Mouse (Mus musculus): ENCODE measurements around the gene Prcc.

Prcc gene

DNA sequence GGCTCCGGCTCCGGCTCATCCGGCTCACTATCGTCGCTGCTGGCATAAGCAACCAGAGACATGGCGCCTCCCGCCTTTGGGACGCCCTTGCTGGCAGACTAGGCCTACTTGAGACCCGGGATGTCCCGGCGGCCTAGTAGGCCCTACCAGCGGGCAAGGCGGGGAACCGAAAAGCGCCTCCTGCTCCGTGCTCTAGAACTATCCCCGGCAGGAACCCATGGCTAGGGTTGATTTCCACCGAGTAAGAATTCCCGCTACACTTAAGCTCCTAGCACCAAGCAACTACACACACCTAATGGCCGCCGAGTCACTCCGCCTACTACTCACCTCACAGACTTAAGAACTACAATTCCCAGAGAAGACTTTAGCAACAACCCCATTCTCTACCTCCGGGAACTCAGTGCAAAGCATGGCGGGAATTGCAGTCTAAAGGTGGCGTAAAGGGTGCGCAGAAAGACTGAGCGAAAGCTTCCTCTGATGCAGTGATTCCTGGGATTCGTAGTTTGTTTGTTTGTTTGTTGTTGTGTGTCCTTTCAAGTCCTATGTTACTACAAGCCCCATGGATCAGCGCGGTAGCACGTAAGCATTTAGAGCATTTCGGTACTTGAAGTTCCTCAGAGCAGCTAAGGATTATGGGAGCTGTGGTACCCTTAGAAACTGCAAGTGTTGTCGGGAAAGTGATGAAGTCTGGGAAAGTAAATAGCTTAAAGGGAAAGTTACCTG lies at the start of gene Prcc:
Gene Prcc, minus strand, starts transcription at position 328 of the 723 bp plus-strand sequence.
- peak; percentile 59 for DNase-seq (ENCODE audit: low spot score)

DNA sequence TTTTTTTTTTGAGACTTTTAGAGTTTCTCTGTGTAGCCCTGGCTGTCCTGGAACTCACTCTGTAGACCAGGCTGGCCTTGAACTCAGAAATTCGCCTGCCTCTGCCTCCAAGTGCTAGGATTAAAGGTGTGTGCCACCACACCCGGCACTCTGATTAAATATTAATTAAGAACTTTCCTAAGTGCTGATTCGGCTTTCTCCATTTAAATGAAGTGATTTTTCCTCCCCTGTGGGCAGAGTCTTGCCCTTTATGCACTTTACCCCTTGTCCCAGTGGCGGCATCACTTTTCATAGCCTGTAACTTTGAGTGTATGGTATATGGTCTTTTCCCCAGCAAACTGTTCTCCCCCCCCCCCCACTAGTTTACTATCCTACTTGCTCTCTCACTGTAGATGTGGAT lies 49.8 kb upstream of the Prcc start:
- DNase-seq (ENCODE audit: low spot score): no peak

GRCm38 (mm10) chr3:87934501-87934900 lies 49.1 kb upstream of the Prcc start:
- no peak for DNase-seq (ENCODE audit: low spot score)

- no peak for DNase-seq (ENCODE audit: low spot score)
Measured at GRCm38 (mm10) chr3:87934026-87934425, 48.6 kb upstream of the Prcc start.

- peak; percentile 91 for DNase-seq (ENCODE audit: low spot score)
Measured at GRCm38 (mm10) chr3:87930078-87930795, 44.8 kb upstream of the Prcc start, which contains the start of the genes Isg20l2 and Rrnad1. Isg20l2 (plus strand) TSS chr3:87930314. Rrnad1 (minus strand) TSS chr3:87930717.

GRCm38 (mm10) chr3:87929341-87930077 lies 44.1 kb upstream of the Prcc start:
- DNase-seq (ENCODE audit: low spot score): no peak

DNA sequence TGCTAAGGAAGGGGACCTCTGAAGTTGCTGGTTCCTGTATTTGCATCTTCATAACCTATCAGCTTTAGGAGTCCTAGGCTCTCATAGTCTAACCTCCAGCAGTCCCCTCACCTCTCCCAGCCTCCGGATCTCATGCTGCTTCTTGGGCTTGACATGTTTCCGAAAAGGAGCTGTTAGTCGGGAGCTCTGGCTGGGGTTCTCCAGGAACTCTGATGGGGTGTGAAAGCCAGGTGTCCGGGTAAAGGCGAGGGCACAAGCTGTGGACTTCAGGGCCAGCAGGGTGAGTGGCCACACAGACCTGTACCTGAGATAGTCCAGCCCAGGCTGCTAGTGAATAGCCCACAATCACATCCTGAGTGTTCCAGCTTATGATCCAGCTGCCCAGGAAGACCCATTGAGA lies 42.0 kb upstream of the Prcc start:
- no peak for DNase-seq (ENCODE audit: low spot score)

DNA sequence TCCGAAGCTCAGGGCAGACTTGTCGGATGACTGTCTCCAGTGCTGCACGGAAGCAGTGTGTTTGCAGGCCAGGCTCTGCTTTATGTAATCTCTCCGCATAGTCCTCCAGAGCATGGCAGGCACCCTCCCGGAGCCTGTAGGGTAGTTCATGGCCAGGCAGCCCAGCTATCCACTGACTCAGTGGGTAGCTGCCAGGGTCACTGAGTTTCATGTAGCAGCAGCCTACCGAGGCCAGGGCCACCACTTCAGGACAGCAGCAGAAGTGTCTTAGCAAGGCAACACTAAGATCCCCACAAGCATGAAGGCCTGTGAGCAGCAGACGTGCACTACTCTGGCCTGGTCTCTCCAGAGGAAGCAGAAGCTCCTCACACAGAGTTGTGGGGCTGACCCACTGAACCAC lies 39.6 kb upstream of the Prcc start:
- no peak for DNase-seq (ENCODE audit: low spot score)

DNA sequence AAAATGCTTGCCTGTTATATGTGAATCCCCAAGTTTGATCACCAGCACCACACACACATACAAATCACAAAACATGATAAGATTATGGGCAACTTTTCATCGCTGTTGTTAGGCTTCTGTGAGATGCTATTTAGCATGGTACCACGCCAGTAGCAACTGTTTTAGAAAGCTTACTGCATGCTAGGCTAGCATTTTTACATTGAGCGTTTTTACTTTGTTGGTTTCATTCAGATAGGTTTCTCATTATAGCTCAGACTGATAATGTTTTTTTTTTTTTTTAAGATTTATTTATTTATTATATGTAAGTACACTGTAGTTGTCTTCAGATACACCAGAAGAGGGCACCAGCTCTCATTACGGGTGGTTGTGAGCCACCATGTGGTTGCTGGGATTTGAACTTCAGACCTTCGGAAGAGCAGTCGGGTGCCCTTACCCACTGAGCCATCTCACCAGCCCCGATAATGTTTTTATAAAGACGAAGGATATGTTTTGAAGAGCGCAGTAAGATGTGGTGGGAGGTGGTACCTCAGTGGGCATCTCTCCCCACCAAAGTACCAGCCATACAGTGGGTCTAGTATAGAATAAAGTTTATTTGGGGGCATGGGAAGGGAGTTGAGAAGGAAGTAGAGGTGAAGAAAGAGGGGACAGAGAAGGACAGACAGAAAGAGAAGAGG lies 35.0 kb upstream of the Prcc start:
- DNase-seq (ENCODE audit: low spot score): no peak

GRCm38 (mm10) chr3:87919336-87920108 lies 34.1 kb upstream of the Prcc start, which contains the start of gene Mrpl24:
Mrpl24 (plus strand) TSS chr3:87919506.
- peak; percentile 34 for DNase-seq (ENCODE audit: low spot score)

GRCm38 (mm10) chr3:87918551-87918950 lies 33.1 kb upstream of the Prcc start:
- DNase-seq (ENCODE audit: low spot score): no peak

GRCm38 (mm10) chr3:87916990-87917389 lies 31.6 kb upstream of the Prcc start:
- no peak for DNase-seq (ENCODE audit: low spot score)

DNA sequence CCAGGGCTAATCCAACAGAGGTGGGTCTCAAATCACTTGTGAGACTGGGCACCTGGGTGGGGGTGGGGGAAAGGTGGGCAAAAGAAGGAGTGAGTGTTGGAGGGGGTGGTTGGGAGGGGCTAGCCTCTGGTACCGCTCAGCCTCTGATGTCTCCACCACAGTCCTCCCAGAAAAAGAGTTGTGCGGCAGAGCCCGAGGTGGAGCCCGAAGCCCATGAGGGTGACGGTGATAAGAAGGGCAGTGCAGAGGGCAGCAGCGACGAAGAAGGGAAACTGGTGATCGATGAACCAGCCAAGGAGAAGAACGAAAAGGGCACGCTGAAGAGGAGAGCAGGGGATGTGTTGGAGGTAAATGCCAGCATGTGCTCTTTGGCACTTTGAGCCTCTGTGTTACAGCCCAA lies 28.5 kb upstream of the Prcc start:
- no peak for DNase-seq (ENCODE audit: low spot score)

DNA sequence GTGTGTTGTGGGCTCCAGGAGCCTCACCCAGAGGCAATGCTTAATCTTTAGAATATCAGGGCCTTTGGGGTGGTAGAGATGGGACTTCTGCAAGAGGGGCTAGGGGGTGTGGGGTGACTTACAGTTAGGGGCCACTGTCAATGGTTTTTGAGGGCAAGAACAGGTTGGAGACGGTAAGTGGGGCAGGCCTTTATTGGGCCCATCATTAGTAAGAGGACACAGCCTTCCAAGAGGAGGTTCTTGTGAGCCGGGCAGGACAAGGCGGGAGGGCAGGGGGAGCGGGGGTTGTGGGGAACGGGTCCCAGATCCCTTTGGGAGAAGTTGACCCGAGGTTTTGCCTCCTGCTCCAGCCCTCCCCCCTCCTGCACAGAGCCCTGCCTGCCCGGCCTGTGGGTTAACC lies 28.1 kb upstream of the Prcc start:
- no peak for DNase-seq (ENCODE audit: low spot score)

GRCm38 (mm10) chr3:87910573-87911141 lies 25.2 kb upstream of the Prcc start:
- peak; percentile 35 for DNase-seq (ENCODE audit: low spot score)

- no peak for DNase-seq (ENCODE audit: low spot score)
Measured at GRCm38 (mm10) chr3:87909874-87910273, 24.5 kb upstream of the Prcc start.

- DNase-seq (ENCODE audit: low spot score): no peak
Measured at GRCm38 (mm10) chr3:87909381-87909780, 24.0 kb upstream of the Prcc start.

GRCm38 (mm10) chr3:87907906-87908305 lies 22.5 kb upstream of the Prcc start:
- DNase-seq (ENCODE audit: low spot score): no peak

GRCm38 (mm10) chr3:87906981-87907857 lies 21.8 kb upstream of the Prcc start:
- DNase-seq (ENCODE audit: low spot score): peak; percentile 25

- DNase-seq (ENCODE audit: low spot score): peak; percentile 46
Measured at GRCm38 (mm10) chr3:87906601-87906980, 21.2 kb upstream of the Prcc start.
